Mouse (Mus musculus) lung, adult 2 months (tissue): ENCODE results near the gene Dcdc2c.

Experiments used
- CTCF ChIP-seq: fragments of 200-500 bp; IDR thresholded peaks from 2 replicates; pipeline ENCODE4 v1.5.1; 2011; ENCODE audit warnings: mild to moderate bottlenecking, low read length, control low read depth; ENCODE audit not compliant: insufficient read depth
- POLR2A ChIP-seq: fragments of 200-500 bp; IDR thresholded peaks from 2 replicates; pipeline ENCODE4 v1.6.1; 2011; ENCODE audit warnings: low read depth, mild to moderate bottlenecking, control low read depth, low read length, borderline replicate concordance; ENCODE audit errors: extremely low read depth

GRCm38 (mm10) chr12:28460523-28460922, 91.7 kb downstream of the Dcdc2c start:
- TF ChIP-seq CTCF (no peak), POLR2A (no peak)
